Mouse (Mus musculus) kidney, postnatal 4 days (tissue): ENCODE results near the gene Rps25.
A peak's percentile ranks its signal among the peaks of the same experiment; 100 is the strongest.
"Not testable (repeated sequence)": the region's sequence is repeated elsewhere in the genome, so short reads cannot be mapped to it uniquely, and the experiment has no call there.

Experiments used
- DNase-seq, 2 experiments: peaks; one replicate each; pipeline ENCODE4 v3.0.0; 2021; ENCODE audit warnings: mixed read lengths in 2 of 2

The Rps25 gene

DNA sequence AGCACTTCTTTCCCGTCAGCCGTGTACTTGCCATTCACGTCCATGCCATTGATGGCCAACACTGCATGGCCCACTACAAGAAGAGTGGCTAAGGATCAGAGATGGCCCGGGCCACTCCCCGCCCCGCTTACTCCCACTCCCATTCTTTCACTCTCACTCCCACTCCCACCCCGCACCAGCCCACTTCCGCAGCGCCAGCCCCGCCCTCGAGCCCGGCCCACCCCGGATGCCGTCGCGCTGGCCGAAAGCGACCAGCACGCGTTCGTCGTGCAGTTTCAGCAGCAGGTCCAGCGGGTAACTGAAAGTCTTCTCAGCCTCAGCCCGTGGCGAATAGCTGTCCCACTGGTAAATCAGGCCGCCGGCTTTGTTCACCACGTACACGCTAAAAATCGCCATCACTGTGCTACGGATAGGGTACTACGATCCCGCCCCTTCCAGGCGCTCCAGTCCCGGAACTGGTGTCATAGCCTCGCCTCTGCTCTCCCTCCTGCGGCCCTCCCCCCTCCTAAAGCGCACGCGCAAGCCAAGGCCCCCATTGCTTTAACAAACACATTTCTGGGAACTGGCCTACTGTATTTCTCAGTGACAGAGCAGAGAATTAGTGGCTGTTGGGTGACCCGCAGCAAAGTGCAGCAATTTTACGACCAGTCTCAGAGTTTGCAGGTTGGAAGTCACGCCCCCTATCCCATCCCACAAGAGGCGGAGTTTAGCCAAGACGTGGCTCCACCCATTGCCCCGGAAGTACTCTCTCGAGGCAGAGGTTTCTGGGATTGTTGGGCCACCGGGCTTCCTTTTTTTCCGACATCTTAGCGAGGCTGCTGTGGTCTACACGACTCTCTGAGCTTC is at the start of gene Rps25, which contains the start of gene Trappc4:
Rps25 (plus strand) TSS at position 234 of the 846 bp plus-strand sequence.
Trappc4 (minus strand) TSS at position 695 of the 846 bp plus-strand sequence.
- peak; percentile 96 to 97 for DNase-seq

- no peak for DNase-seq
These were observed 49.7 kb upstream of the Rps25 start for GRCm38 (mm10) chr9:44357207-44357606.

DNA sequence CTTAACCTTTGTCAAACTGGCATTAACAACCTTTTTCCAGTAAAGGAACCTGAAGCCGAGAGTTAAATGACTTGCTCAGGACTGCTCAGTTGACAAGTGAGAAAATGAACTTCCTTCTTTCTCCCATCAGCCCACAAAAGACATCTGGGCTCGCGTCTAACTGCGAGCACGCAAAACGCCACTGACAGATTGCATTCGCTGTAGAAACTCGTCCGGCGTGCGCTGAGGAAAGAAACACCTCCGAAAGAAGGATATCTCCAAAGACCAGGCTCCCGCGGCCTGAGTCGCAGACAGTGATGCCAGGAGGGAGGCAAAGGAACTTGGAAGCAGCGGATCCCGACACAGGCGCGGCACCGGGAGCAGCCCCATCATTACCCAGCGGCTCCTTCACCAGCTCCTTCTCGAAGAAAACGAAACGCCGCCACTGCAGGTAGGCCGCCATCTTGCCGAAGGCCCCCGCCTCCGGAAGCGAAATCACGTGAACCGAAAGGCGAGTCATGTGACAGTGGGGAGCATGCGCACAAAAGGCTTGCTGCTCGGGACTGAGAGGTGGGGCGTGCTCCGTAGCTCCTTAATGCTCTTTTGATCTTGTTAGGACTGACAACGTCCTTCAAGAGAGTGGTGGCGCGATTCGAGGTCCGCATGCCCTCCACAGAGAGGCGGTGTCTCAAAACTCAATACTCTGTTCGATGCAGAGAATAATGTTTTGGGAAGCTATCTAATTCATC is 45.6 kb upstream of the Rps25 start, which contains the start of gene Vps11:
Vps11 (minus strand) TSS at position 481 of the 728 bp plus-strand sequence.
- peak; percentile 97 to 98 for DNase-seq

DNA sequence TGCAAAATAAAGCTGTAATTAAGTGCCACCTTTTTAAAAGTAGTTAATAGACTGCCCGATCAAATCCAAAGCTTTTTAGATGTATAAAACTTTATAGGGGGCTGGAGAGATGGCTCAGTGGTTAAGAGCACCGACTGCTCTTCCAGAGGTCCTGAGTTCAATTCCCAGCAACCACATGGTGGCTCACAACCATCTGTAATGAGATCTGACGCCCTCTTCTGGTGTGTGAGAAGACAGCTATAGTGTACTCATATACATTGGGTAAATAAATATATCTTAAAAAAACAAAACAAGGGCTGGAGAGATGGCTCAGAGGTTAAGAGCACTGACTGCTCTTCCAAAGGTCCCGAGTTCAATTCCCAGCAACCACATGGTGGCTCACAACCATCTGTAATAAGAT is 45.0 kb upstream of the Rps25 start:
- not testable (repeated sequence) for DNase-seq

DNA sequence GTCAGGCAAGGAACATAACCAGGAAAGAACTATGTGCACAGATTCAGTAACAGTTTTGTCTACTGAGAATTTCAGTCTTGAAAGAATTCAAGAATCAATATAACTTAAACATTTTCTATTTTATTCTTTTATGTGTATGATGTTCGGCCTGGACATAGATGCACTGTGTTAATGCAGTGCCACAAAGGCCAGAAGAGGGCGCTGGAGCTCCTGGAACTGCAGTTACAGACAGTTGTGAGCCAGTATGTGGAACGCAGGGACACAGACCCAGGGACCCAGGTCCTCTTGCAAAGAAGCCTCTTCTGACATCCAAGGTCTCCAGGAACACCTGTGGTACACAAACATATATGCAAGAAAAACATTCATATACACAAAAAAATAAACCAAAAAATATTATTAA is 42.5 kb upstream of the Rps25 start:
- peak; percentile 48 to 51 for DNase-seq

GRCm38 (mm10) chr9:44373386-44373785 is 33.6 kb upstream of the Rps25 start:
- DNase-seq: no peak

DNA sequence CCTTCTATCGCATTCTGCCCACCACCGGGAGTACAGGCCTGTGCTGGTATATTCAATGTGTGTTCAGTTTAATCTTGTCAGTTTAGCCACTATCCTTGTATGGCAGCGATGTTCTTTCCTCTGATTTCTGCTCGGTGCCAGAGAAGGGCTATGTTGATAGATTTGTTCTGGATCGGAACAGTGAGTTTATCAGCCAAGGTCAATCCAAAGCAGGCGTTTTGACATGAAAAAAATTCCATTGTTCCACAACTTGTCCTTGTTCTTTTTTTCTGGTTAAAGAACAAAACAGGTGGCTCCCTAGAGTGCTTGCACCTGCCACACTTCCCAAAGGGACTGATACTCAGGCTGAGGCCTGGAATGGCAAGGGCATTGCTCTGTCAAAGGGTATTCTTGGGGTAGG is 30.8 kb upstream of the Rps25 start:
- no peak for DNase-seq

GRCm38 (mm10) chr9:44377335-44377734 is 29.6 kb upstream of the Rps25 start:
- DNase-seq: not testable (repeated sequence)

DNA sequence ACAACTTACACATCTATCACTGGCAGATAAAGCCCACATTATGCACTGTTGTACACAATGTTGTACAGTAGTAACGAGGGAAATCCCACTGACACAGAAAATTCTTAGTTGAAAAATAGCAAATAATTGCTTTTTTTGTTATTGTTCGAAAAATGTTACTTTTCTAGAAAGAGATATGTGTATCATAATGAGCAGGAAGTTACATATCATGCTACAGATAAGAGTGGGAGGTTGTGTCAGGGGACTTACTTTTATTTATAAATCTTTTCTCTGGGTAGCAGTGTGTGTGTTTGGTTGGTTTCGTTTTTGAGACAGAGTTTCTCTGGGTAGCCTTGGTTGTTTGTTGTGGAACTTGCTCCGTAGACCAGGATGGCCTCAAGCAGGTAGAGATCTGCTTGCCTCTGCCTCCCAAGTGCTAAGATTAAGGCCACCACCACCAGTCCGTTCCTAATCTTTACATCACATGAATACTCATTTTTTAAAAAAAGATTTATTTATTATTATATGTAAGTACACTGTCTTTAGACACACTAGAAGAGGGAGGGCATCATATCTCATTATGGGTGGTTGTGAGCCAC is 28.7 kb upstream of the Rps25 start:
- no peak for DNase-seq

- DNase-seq: peak; percentile 99
These were observed 27.7 kb upstream of the Rps25 start, which contains the start of gene Hyou1 for GRCm38 (mm10) chr9:44379054-44379834. TSS of gene Hyou1 (plus strand) at chr9:44379490.

DNA sequence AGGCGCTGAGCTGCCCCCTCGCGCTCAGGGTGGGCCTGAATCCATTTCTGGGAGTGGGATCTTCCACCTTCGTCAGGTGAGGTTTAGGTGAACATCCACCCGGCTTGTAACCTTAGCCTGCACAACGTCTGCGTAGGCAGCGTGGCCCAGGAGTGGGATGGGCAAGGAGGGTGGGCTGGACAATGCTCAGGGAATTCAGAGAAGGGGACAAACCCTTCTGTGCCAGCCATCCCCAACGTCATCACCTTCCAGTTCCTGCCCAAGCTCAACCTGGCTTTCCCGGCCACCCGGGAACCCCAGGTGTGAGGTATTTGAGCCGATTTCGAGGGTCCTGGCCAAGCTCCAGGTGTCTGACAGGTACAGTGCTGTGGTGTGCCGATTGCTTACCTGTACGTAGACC is 27.1 kb upstream of the Rps25 start:
- no peak for DNase-seq

- no peak for DNase-seq
These were observed 22.3 kb upstream of the Rps25 start for GRCm38 (mm10) chr9:44384596-44384995.

- DNase-seq: no peak
These were observed 19.7 kb upstream of the Rps25 start for GRCm38 (mm10) chr9:44387221-44387620.

GRCm38 (mm10) chr9:44389273-44389672 is 17.7 kb upstream of the Rps25 start:
- DNase-seq: peak; percentile 68 to 76

GRCm38 (mm10) chr9:44391466-44391865 is 15.5 kb upstream of the Rps25 start:
- peak; percentile 90 to 91 for DNase-seq

DNA sequence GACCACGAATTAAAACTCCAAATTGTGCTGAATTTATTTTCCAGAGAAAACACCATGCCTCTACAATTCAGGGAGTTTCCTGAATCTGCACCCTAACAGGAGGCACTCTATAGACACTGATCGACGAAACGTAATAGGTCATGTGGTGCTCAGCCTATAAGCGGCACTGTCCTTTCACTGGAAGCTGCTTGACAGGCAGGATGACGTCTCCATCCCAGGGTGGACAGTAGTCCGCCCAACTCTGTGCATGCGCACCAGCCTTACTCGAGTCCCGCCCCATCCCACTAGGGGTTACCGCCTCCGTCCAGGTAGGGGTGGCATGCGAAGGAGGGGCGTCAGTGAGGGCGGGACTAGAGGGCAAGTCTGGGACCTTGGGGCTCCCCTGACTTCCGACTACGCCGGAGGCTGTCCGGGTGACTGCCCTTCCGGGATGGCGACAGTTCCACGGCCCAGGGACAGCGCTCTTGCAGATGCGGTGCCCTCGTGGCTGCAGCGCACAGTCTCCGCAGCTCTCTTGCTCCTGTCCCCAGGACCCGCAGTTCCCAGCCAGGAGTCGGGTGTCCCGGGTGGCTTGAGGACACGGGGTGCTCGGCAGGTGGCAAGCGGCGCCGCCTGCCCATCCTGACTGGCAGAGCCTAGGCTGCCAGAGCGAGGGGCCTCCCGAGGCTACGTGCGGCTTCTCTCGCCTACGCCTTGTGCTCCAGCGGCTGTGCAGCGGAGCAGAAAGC is 10.1 kb upstream of the Rps25 start, which contains the start of gene Slc37a4:
Slc37a4 (plus strand) TSS at position 169 of the 728 bp plus-strand sequence.
- peak; percentile 93 to 95 for DNase-seq

DNA sequence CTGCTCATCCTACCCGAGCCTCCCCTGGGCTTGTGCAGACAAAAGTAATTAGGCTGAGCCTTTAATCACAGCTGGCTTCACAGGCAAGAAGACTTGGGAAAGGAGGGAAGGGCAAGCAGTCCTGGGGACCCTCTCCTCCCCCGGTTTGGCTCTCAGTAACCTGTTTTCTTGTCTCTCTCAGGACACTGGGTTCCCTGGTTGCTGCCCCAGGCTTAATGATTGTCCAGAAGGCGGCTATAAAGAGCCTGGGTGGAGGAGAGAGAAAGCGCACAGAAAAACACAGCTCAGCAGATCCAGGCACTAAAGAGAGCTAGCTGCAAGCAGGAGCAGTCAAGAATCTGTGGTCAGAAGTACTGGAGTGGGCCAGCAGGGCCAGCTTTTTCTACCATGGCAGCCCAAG is 8.9 kb upstream of the Rps25 start:
- peak; percentile 63 to 77 for DNase-seq

- no peak for DNase-seq
These were observed 8.4 kb upstream of the Rps25 start for GRCm38 (mm10) chr9:44398551-44398950.

GRCm38 (mm10) chr9:44399114-44399794 is 7.7 kb upstream of the Rps25 start:
- DNase-seq: peak in 1 of 2 experiments; percentile 20

GRCm38 (mm10) chr9:44399795-44400114 is 7.2 kb upstream of the Rps25 start:
- no peak for DNase-seq

DNA sequence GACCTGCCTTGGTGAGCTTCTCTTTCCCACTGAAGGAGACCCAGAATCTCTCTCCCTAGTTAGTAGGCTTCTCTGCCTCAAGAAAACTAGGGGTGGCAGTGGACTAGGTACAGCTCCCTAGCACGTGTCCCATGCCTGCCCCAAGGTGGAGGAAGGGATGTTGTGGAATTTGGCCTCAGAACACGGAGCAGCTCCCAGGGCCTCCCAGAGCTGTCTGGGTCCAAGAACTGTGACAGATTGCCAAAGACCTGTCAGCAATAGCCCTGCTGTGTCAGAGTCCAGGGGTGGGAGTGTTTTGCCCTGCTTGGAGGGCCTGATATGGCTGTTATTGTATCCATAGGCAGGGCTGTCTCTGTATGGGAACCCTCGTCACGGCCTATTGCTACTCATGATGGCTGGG is 5.9 kb upstream of the Rps25 start:
- peak; percentile 35 to 62 for DNase-seq
